Mouse (Mus musculus): ENCODE measurements at regions not wholly inside any gene's neighbourhood (a gene's known extent, or its start where the extent isn't known, plus 50 kb on each side); places are given as distances from the start of the nearest gene placed in this dataset.

DNA sequence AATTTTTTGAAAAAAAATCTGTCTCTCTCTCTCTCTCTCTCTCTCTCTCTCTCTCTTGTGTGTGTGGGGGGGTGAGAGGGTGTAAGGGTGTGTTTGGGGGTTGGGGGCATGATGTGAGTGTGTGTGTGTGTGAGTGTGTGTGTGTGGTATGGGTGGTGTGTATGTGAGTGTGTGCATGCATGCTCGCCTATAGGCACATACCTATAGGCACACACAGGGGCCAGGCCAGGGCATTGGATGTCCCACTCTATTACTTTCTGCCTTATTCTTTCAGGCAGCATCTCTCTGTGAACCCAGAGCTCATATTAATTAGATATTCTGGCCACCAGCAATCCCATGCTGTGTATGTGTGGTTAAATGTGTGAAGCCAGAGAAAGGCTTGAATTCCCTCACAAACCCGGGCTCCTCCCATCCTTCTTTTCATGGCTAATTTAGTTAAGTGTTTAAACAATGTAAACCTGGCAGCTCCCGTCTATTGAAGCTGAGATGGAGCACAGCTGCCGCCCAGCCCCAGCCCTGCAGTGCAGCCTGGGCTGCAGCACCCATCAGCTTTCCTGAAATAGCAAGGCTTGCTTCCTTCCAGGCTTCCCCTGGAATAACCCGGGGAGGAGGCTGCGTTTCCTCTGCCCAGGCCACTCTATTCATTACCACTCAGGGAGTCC lies 288.8 kb upstream of the Zfp637 start:
- 20% methylated on average over 6 of the region's 6 CpGs for WGBS
- Histone ChIP-seq H3K9ac (ENCODE audit: low read depth, low read length) (no peak overlapping the region), H3K4me2 (ENCODE audit: low read depth, low read length) (no peak overlapping the region), H3K9me3 (ENCODE audit: control insufficient read depth, low read length) (no peaks in the 10 kb centered on the region), H3K27ac (replicated peaks; ENCODE audit: low read depth, low read length) (no peak overlapping the region), H3K4me3 (ENCODE audit: low read depth, low read length) (no peak overlapping the region), H3K27me3 (replicated peaks; ENCODE audit: control insufficient read depth, insufficient read depth, low read length) (no peaks in the 10 kb centered on the region), H3K4me1 (ENCODE audit: control insufficient read depth, insufficient read depth, low read length) (peaks cover 5% of the 10 kb centered on the region; the same call in 1 of the 2 replicates), H3K36me3 (ENCODE audit: control insufficient read depth, insufficient read depth, low read length) (no peaks in the 10 kb centered on the region)
- DNase-seq (ENCODE audit: low spot score) (peak; percentile 84), ATAC-seq (ENCODE audit: low read depth) (peak; percentile 80)

DNA sequence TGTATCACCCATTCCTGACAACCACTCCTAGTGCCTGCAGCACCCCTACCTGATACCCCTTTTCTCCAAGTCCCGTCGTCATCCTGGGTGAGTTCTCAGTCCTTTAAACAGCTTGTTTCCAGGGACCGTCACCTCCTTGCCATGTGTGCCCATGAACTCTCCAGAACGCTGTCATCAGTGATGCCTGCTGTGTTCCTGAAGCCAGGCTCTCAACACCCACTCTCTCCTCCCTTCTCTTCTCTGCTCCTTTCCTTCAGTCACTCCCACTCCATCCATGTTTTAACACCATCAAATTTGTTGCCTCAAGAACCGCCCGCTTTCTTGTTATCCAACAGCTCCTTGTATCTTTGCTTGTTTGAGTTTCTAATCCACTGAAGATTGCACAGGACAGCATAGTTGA lies 277.8 kb upstream of the Zfp637 start:
- no peak overlapping the region for H3K27ac ChIP-seq (replicated peaks; ENCODE audit: low read depth, low read length)
- H3K4me2 ChIP-seq (ENCODE audit: low read depth, low read length) = no peak overlapping the region
- no peaks in the 10 kb centered on the region for H3K36me3 ChIP-seq (ENCODE audit: control insufficient read depth, insufficient read depth, low read length)
- DNase-seq (ENCODE audit: low spot score) = no peak
- no peak for ATAC-seq (ENCODE audit: low read depth)
- 91% methylated on average over 6 of the region's 6 CpGs for WGBS
- peaks cover 9% of the 10 kb centered on the region for H3K4me1 ChIP-seq (ENCODE audit: control insufficient read depth, insufficient read depth, low read length)
- H3K27me3 ChIP-seq (replicated peaks; ENCODE audit: control insufficient read depth, insufficient read depth, low read length) = no peaks in the 10 kb centered on the region
- H3K4me3 ChIP-seq (ENCODE audit: low read depth, low read length) = no peak overlapping the region
- no peak overlapping the region for H3K9ac ChIP-seq (ENCODE audit: low read depth, low read length)
- no peaks in the 10 kb centered on the region for H3K9me3 ChIP-seq (ENCODE audit: control insufficient read depth, low read length)

DNA sequence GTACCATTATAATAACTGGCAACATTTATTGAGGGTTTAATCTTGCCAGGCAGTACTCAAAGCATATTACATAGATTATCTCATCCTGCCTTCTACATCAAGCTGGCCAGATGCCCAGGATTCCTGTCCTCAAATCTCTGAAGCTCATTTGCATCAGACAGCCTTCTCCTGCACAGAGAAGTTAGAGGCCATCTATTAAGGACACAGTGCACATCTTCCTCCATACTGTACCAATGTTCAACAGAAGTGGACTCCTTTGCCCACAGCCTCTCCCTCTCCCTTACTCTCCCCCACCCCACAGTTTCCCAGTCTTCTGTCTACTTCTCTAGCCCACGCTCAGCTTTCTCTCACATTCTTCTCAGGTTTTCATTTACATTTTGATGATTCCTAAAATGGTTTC lies 277.3 kb upstream of the Zfp637 start:
- Histone ChIP-seq H3K27me3 (replicated peaks; ENCODE audit: control insufficient read depth, insufficient read depth, low read length) (no peaks in the 10 kb centered on the region), H3K4me1 (ENCODE audit: control insufficient read depth, insufficient read depth, low read length) (peaks cover 9% of the 10 kb centered on the region), H3K9ac (ENCODE audit: low read depth, low read length) (no peak overlapping the region), H3K27ac (replicated peaks; ENCODE audit: low read depth, low read length) (no peak overlapping the region), H3K9me3 (ENCODE audit: control insufficient read depth, low read length) (no peaks in the 10 kb centered on the region), H3K36me3 (ENCODE audit: control insufficient read depth, insufficient read depth, low read length) (no peaks in the 10 kb centered on the region), H3K4me2 (ENCODE audit: low read depth, low read length) (no peak overlapping the region), H3K4me3 (ENCODE audit: low read depth, low read length) (no peak overlapping the region)
- ATAC-seq (ENCODE audit: low read depth) = no peak
- WGBS = 77% methylated on average over 1 of the region's 1 CpGs
- DNase-seq (ENCODE audit: low spot score) = peak; percentile 69

DNA sequence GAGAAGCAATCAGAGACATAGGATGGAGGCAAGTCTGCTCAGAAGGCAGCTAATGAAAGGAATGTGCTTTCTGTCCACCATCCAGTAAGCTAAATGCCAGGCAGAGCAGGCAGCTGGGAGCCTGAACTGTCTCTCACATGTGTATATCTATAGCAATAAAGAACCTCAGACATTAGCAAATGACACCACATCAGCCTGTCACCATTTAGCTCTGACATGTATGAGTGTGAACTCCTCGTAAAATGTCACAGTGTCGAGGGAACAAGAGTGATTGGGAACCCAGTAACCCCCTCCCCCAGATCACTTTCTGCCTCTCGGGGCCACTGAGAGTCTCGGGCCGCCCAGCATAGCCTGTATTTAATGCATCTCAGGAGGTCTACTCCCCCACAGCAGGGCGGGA lies 274.2 kb upstream of the Zfp637 start:
- no peak for ATAC-seq (ENCODE audit: low read depth)
- no peak overlapping the region for H3K27ac ChIP-seq (replicated peaks; ENCODE audit: low read depth, low read length)
- no peaks in the 10 kb centered on the region for H3K9me3 ChIP-seq (ENCODE audit: control insufficient read depth, low read length)
- H3K4me2 ChIP-seq (ENCODE audit: low read depth, low read length) = no peak overlapping the region
- H3K36me3 ChIP-seq (ENCODE audit: control insufficient read depth, insufficient read depth, low read length) = no peaks in the 10 kb centered on the region
- no peak overlapping the region for H3K4me3 ChIP-seq (ENCODE audit: low read depth, low read length)
- DNase-seq (ENCODE audit: low spot score) = no peak
- H3K27me3 ChIP-seq (replicated peaks; ENCODE audit: control insufficient read depth, insufficient read depth, low read length) = no peaks in the 10 kb centered on the region
- WGBS = 64% methylated on average over 6 of the region's 6 CpGs
- no peak overlapping the region for H3K9ac ChIP-seq (ENCODE audit: low read depth, low read length)
- peaks cover 18% of the 10 kb centered on the region for H3K4me1 ChIP-seq (ENCODE audit: control insufficient read depth, insufficient read depth, low read length)

DNA sequence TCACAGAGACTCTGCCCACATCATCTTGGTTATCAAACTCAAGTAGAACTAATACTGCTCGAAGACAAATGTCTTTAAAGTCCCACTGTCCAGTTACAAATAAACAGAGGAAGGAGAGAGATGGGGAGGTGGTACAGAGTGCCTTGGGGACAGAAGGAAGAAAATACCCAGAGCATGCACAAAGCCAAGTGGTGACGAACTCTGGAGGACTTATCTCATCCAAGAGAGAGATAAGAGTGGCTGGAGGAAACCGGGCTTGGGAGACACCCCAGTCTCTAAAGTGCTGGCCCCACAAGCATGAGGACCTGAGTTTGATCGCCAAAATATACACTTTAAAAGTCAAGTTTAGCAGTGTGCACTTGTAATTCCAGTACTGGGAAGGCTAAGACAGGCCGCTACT lies 273.3 kb upstream of the Zfp637 start:
- DNase-seq (ENCODE audit: low spot score) (no peak), ATAC-seq (ENCODE audit: low read depth) (no peak)
- no peaks in the 10 kb centered on the region for H3K36me3 ChIP-seq (ENCODE audit: control insufficient read depth, insufficient read depth, low read length)
- no peak overlapping the region for H3K4me3 ChIP-seq (ENCODE audit: low read depth, low read length)
- 91% methylated on average over 5 of the region's 5 CpGs for WGBS
- no peak overlapping the region for H3K27ac ChIP-seq (replicated peaks; ENCODE audit: low read depth, low read length)
- no peaks in the 10 kb centered on the region for H3K27me3 ChIP-seq (replicated peaks; ENCODE audit: control insufficient read depth, insufficient read depth, low read length)
- H3K9me3 ChIP-seq (ENCODE audit: control insufficient read depth, low read length) = no peaks in the 10 kb centered on the region
- H3K4me2 ChIP-seq (ENCODE audit: low read depth, low read length) = no peak overlapping the region
- peaks cover 18% of the 10 kb centered on the region for H3K4me1 ChIP-seq (ENCODE audit: control insufficient read depth, insufficient read depth, low read length)
- no peak overlapping the region for H3K9ac ChIP-seq (ENCODE audit: low read depth, low read length)

DNA sequence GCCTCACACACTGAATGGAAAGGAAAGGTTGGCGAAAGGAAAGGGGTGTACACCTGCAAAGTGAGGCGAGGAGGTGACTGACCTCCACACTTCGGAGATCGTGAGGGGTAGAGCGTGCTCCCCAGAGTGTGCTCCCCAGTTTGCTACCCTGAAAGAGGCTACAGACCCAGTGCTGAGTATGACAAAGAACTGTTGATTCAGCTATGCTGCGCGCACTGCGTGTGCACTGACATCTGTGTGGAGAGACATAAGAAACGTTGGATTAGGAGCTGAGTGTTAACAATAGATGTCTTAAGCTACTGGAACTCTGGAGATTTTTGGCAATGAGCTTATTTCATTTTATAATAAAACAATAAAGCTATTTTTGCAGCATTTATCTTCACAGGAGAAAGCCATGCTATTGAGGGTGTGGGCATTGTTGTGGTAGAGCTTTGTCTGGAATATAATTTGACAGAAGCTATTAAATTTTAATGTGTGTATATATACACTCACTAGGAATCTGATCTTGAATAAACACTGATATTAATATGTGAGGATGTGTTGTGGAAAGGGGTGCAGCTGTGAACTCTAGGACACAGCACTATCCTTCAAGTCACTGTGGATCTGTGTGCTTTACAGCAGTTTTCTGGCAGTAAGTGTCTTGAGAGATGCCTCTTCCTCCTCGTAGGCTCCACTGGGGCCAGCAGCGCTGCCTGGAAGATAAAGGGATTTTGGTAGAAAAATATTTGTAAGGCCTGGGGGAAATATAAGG lies 271.2 kb upstream of the Zfp637 start:
- H3K27me3 ChIP-seq (replicated peaks; ENCODE audit: control insufficient read depth, insufficient read depth, low read length) = no peaks in the 10 kb centered on the region
- no peaks in the 10 kb centered on the region for H3K36me3 ChIP-seq (ENCODE audit: control insufficient read depth, insufficient read depth, low read length)
- no peak overlapping the region for H3K27ac ChIP-seq (replicated peaks; ENCODE audit: low read depth, low read length)
- no peak overlapping the region for H3K4me3 ChIP-seq (ENCODE audit: low read depth, low read length)
- no peak for ATAC-seq (ENCODE audit: low read depth)
- no peaks in the 10 kb centered on the region for H3K9me3 ChIP-seq (ENCODE audit: control insufficient read depth, low read length)
- H3K4me1 ChIP-seq (ENCODE audit: control insufficient read depth, insufficient read depth, low read length) = peaks cover 9% of the 10 kb centered on the region
- 78% methylated on average over 11 of the region's 11 CpGs for WGBS
- H3K9ac ChIP-seq (ENCODE audit: low read depth, low read length) = no peak overlapping the region
- H3K4me2 ChIP-seq (ENCODE audit: low read depth, low read length) = no peak overlapping the region
- no peak for DNase-seq (ENCODE audit: low spot score)

DNA sequence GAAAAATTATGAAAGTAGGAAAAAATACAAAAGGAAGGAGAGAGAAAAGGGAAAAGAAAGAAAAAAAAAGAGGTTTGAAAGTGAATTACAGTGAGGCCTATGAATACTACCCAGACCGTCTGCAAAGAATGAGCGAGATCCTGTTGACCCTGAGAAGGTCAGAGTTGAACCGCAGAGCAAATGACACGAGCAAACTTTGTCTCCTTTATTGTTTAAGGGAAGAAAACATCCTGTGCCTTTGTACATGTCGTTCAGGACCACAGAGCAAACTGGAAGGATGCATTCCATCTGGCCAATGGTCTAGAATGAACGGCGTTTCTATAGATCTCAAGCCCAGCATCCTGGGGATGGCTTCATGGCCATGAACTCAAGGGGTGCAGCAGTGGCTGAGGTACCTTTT lies 270.6 kb upstream of the Zfp637 start:
- ATAC-seq (ENCODE audit: low read depth) (no peak), DNase-seq (ENCODE audit: low spot score) (no peak)
- no peak overlapping the region for H3K4me3 ChIP-seq (ENCODE audit: low read depth, low read length)
- H3K27ac ChIP-seq (replicated peaks; ENCODE audit: low read depth, low read length) = no peak overlapping the region
- H3K9me3 ChIP-seq (ENCODE audit: control insufficient read depth, low read length) = no peaks in the 10 kb centered on the region
- no peaks in the 10 kb centered on the region for H3K36me3 ChIP-seq (ENCODE audit: control insufficient read depth, insufficient read depth, low read length)
- no peak overlapping the region for H3K9ac ChIP-seq (ENCODE audit: low read depth, low read length)
- 59% methylated on average over 7 of the region's 7 CpGs for WGBS
- H3K4me1 ChIP-seq (ENCODE audit: control insufficient read depth, insufficient read depth, low read length) = peaks cover 9% of the 10 kb centered on the region
- no peak overlapping the region for H3K4me2 ChIP-seq (ENCODE audit: low read depth, low read length)
- H3K27me3 ChIP-seq (replicated peaks; ENCODE audit: control insufficient read depth, insufficient read depth, low read length) = no peaks in the 10 kb centered on the region

DNA sequence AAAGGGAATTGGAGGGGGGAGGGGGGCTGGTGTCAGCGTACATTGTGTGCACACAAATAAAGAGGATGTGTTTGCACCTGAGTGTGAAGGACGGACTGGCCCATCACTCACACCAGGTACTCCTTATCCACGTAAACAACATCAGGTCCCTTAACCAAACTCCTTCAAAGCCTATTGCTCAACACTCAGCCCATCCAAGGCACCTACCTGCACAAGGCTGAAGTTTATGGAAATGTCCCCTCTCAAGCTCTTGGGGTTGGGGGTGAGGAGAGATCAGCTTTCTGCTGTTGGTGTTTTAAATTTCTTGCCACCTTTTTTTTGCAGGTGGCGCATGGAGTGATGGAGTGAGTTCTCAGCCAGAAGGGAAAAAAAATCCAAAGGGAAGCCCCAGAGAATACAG lies 270.2 kb upstream of the Zfp637 start:
- no peaks in the 10 kb centered on the region for H3K27me3 ChIP-seq (replicated peaks; ENCODE audit: control insufficient read depth, insufficient read depth, low read length)
- DNase-seq (ENCODE audit: low spot score) = no peak
- ATAC-seq (ENCODE audit: low read depth) = no peak
- H3K4me3 ChIP-seq (ENCODE audit: low read depth, low read length) = no peak overlapping the region
- H3K4me1 ChIP-seq (ENCODE audit: control insufficient read depth, insufficient read depth, low read length) = peaks cover 9% of the 10 kb centered on the region
- H3K36me3 ChIP-seq (ENCODE audit: control insufficient read depth, insufficient read depth, low read length) = no peaks in the 10 kb centered on the region
- H3K9ac ChIP-seq (ENCODE audit: low read depth, low read length) = no peak overlapping the region
- H3K4me2 ChIP-seq (ENCODE audit: low read depth, low read length) = no peak overlapping the region
- H3K9me3 ChIP-seq (ENCODE audit: control insufficient read depth, low read length) = no peaks in the 10 kb centered on the region
- H3K27ac ChIP-seq (replicated peaks; ENCODE audit: low read depth, low read length) = no peak overlapping the region
- WGBS = 68% methylated on average over 4 of the region's 4 CpGs

DNA sequence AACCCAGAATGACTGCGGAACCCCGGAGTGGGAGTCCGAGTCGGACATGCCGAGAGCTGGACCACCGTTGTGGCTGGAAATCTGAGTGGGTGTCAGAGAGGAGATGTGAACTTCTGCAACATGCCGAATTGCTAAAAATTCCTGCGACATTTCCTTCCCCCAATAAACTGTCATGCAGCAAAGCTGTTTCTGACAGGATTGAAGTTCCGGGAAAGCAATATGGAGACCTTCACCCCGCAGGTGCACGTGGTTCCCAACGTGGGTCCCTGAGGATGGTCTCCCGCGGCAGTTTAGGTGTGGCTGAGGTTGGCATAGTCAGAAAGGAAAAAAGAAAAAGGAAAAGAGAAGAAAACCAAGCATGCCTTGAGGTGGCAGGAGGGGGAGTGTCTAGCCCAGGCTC lies 269.0 kb upstream of the Zfp637 start:
- DNase-seq (ENCODE audit: low spot score) (no peak), ATAC-seq (ENCODE audit: low read depth) (no peak)
- H3K9ac ChIP-seq (ENCODE audit: low read depth, low read length) = no peak overlapping the region
- H3K9me3 ChIP-seq (ENCODE audit: control insufficient read depth, low read length) = no peaks in the 10 kb centered on the region
- WGBS = 76% methylated on average over 14 of the region's 14 CpGs
- no peaks in the 10 kb centered on the region for H3K27me3 ChIP-seq (replicated peaks; ENCODE audit: control insufficient read depth, insufficient read depth, low read length)
- H3K4me2 ChIP-seq (ENCODE audit: low read depth, low read length) = no peak overlapping the region
- H3K4me1 ChIP-seq (ENCODE audit: control insufficient read depth, insufficient read depth, low read length) = peaks cover 9% of the 10 kb centered on the region
- H3K27ac ChIP-seq (replicated peaks; ENCODE audit: low read depth, low read length) = no peak overlapping the region
- H3K4me3 ChIP-seq (ENCODE audit: low read depth, low read length) = no peak overlapping the region
- H3K36me3 ChIP-seq (ENCODE audit: control insufficient read depth, insufficient read depth, low read length) = no peaks in the 10 kb centered on the region
